Mouse (Mus musculus) midbrain, embryonic 13.5 days (tissue): ENCODE results near the gene Ncapg2. TPM values are rescaled to one million over a fixed set of nuclear protein-coding genes. Genes with fewer than 3 reads are reported as not detected.
A peak's percentile ranks its signal among the peaks of the same experiment; 100 is the strongest.

ENCODE experiments used
- ATAC-seq: fragments of 200-750 bp; cut with Nextera tagmentation; 2 replicates; pipeline ENCODE4 v1.8.0; 2017; ENCODE audit warnings: mild to moderate bottlenecking, moderate TSS enrichment, moderate library complexity
- H3K27ac ChIP-seq: fragments of 300-500 bp; sonication (generic); 2 replicates; pipeline ENCODE4 v1.5.1; 2015; ENCODE audit warnings: inconsistent platforms, mild to moderate bottlenecking, moderate library complexity
- H3K27me3 ChIP-seq: fragments of 300-500 bp; sonication (generic); 2 replicates; pipeline ENCODE4 v1.6.1; 2015; ENCODE audit warnings: mild to moderate bottlenecking, inconsistent platforms
- H3K36me3 ChIP-seq: fragments of 300-500 bp; sonication (generic); 2 replicates; pipeline ENCODE4 v1.6.1; 2015; ENCODE audit warnings: mild to moderate bottlenecking, inconsistent platforms
- H3K4me1 ChIP-seq: fragments of 300-500 bp; sonication (generic); replicated peaks from 2 replicates; pipeline ENCODE4 v1.6.1; 2015; ENCODE audit warnings: inconsistent platforms
- H3K4me2 ChIP-seq: fragments of 300-500 bp; sonication (generic); replicated peaks from 2 replicates; pipeline ENCODE4 v1.6.1; 2015; ENCODE audit warnings: moderate library complexity, mild to moderate bottlenecking, inconsistent platforms
- H3K4me3 ChIP-seq: fragments of 300-500 bp; sonication (generic); replicated peaks from 2 replicates; pipeline ENCODE4 v1.5.1; 2015; ENCODE audit warnings: mild to moderate bottlenecking, inconsistent platforms
- H3K9ac ChIP-seq: fragments of 300-500 bp; sonication (generic); replicated peaks from 2 replicates; pipeline ENCODE4 v1.6.1; 2015; ENCODE audit warnings: mild to moderate bottlenecking, inconsistent platforms
- H3K9me3 ChIP-seq: fragments of 300-500 bp; sonication (generic); 2 replicates; pipeline ENCODE4 v1.6.1; 2016; ENCODE audit warnings: mild to moderate bottlenecking, inconsistent platforms
- WGBS: fragments of 180-500 bp; shearing (Covaris S2); methylation state at CpG from one replicate; pipeline ENCODE4 v1.1.7; 2015; 5-methylcytosine and 5-hydroxymethylcytosine counted together
- polyA plus RNA-seq: library from polyadenylated mRNA; unstranded; fragments of >200 nt; fragmentation: Nextera tagmentation; extraction: Ambion mirVana; gene quantifications from 2 replicates; pipeline ENCODE4 v1.2.1, GENCODE M21; 2015

Ncapg2 gene
- polyA plus RNA-seq, 1 experiment from 2014 or later = 13.7 TPM

- Histone ChIP-seq H3K9ac (no peak overlapping the region), H3K4me2 (no peak overlapping the region), H3K4me3 (no peak overlapping the region), H3K36me3 (peaks cover 20% of the 10 kb centered on the region), H3K27ac (no peak overlapping the region), H3K27me3 (no peaks in the 10 kb centered on the region), H3K4me1 (no peaks in the 10 kb centered on the region), H3K9me3 (no peaks in the 10 kb centered on the region)
- WGBS = 95% methylated on average over 6 of the region's 6 CpGs
- ATAC-seq = no peak
Observed at GRCm38 (mm10) chr12:116460379-116461065, 55.3 kb downstream of the Ncapg2 start.

- Histone ChIP-seq H3K36me3 (0 out of 2 replicates have a peak, but pooled peaks cover 3% of the 10 kb centered on the region), H3K9me3 (no peaks in the 10 kb centered on the region), H3K4me2 (no peak overlapping the region), H3K4me3 (no peak overlapping the region), H3K27ac (no peak overlapping the region), H3K27me3 (no peaks in the 10 kb centered on the region), H3K9ac (no peak overlapping the region), H3K4me1 (no peaks in the 10 kb centered on the region)
- ATAC-seq = no peak
- 88% methylated on average over 5 of the region's 5 CpGs for WGBS
Observed at GRCm38 (mm10) chr12:116467030-116467429, 61.8 kb downstream of the Ncapg2 start.

- Histone ChIP-seq H3K4me2 (no peak overlapping the region), H3K27ac (no peak overlapping the region), H3K27me3 (no peaks in the 10 kb centered on the region), H3K9ac (no peak overlapping the region), H3K4me1 (no peaks in the 10 kb centered on the region), H3K36me3 (0 out of 2 replicates have a peak, but pooled peaks cover 3% of the 10 kb centered on the region), H3K9me3 (no peaks in the 10 kb centered on the region), H3K4me3 (no peak overlapping the region)
- 94% methylated on average over 1 of the region's 1 CpGs for WGBS
- no peak for ATAC-seq
Observed at GRCm38 (mm10) chr12:116468348-116468747, 63.1 kb downstream of the Ncapg2 start.

GRCm38 (mm10) chr12:116469096-116469495, 63.9 kb downstream of the Ncapg2 start:
- no peak overlapping the region for H3K9ac ChIP-seq
- no peaks in the 10 kb centered on the region for H3K9me3 ChIP-seq
- H3K4me3 ChIP-seq = no peak overlapping the region
- ATAC-seq = no peak
- no peaks in the 10 kb centered on the region for H3K36me3 ChIP-seq
- no peak overlapping the region for H3K27ac ChIP-seq
- H3K4me1 ChIP-seq = no peaks in the 10 kb centered on the region
- 85% methylated on average over 3 of the region's 3 CpGs for WGBS
- H3K4me2 ChIP-seq = no peak overlapping the region
- H3K27me3 ChIP-seq = no peaks in the 10 kb centered on the region

- Histone ChIP-seq H3K27me3 (no peaks in the 10 kb centered on the region), H3K4me1 (no peaks in the 10 kb centered on the region), H3K27ac (no peak overlapping the region), H3K36me3 (no peaks in the 10 kb centered on the region), H3K9me3 (no peaks in the 10 kb centered on the region), H3K4me2 (no peak overlapping the region), H3K4me3 (no peak overlapping the region), H3K9ac (no peak overlapping the region)
- ATAC-seq = no peak
- 83% methylated on average over 2 of the region's 2 CpGs for WGBS
Observed at GRCm38 (mm10) chr12:116473264-116473663, 68.1 kb downstream of the Ncapg2 start.

GRCm38 (mm10) chr12:116473761-116474160, 68.6 kb downstream of the Ncapg2 start:
- Histone ChIP-seq H3K27me3 (no peaks in the 10 kb centered on the region), H3K4me3 (no peak overlapping the region), H3K36me3 (no peaks in the 10 kb centered on the region), H3K27ac (no peak overlapping the region), H3K4me2 (no peak overlapping the region), H3K4me1 (no peaks in the 10 kb centered on the region), H3K9me3 (no peaks in the 10 kb centered on the region), H3K9ac (no peak overlapping the region)
- ATAC-seq = no peak

- Histone ChIP-seq H3K4me1 (no peaks in the 10 kb centered on the region), H3K9me3 (no peaks in the 10 kb centered on the region), H3K4me3 (no peak overlapping the region), H3K36me3 (no peaks in the 10 kb centered on the region), H3K4me2 (no peak overlapping the region), H3K27me3 (no peaks in the 10 kb centered on the region), H3K9ac (no peak overlapping the region), H3K27ac (no peak overlapping the region)
- 84% methylated on average over 3 of the region's 3 CpGs for WGBS
- no peak for ATAC-seq
Observed at GRCm38 (mm10) chr12:116474676-116475075, 69.5 kb downstream of the Ncapg2 start.

GRCm38 (mm10) chr12:116478771-116479170, 73.6 kb downstream of the Ncapg2 start:
- H3K36me3 ChIP-seq = no peaks in the 10 kb centered on the region

GRCm38 (mm10) chr12:116481921-116482320, 76.7 kb downstream of the Ncapg2 start:
- Histone ChIP-seq H3K27ac (no peak overlapping the region), H3K4me2 (no peak overlapping the region), H3K9me3 (no peaks in the 10 kb centered on the region), H3K9ac (no peak overlapping the region), H3K4me1 (peaks cover 16% of the 10 kb centered on the region), H3K4me3 (no peak overlapping the region), H3K36me3 (no peaks in the 10 kb centered on the region), H3K27me3 (no peaks in the 10 kb centered on the region)
- no peak for ATAC-seq
- WGBS = 82% methylated on average over 1 of the region's 1 CpGs

More at GRCm38 (mm10) chr12:116478771-116479170, 73.6 kb downstream of the Ncapg2 start:
- Histone ChIP-seq H3K9me3 (no peaks in the 10 kb centered on the region), H3K4me3 (no peak overlapping the region), H3K4me2 (no peak overlapping the region), H3K9ac (no peak overlapping the region), H3K4me1 (no peaks in the 10 kb centered on the region), H3K27me3 (no peaks in the 10 kb centered on the region), H3K27ac (no peak overlapping the region)
- WGBS = 58% methylated on average over 1 of the region's 1 CpGs
- no peak for ATAC-seq

GRCm38 (mm10) chr12:116483581-116483980, 78.4 kb downstream of the Ncapg2 start:
- H3K9ac ChIP-seq = no peak overlapping the region
- peaks cover 12% of the 10 kb centered on the region; the same call in 1 of the 2 replicates for H3K27me3 ChIP-seq
- H3K4me3 ChIP-seq = no peak overlapping the region
- 73% methylated on average over 2 of the region's 2 CpGs for WGBS
- H3K27ac ChIP-seq = no peak overlapping the region
- ATAC-seq = no peak
- no peaks in the 10 kb centered on the region for H3K36me3 ChIP-seq
- no peaks in the 10 kb centered on the region for H3K9me3 ChIP-seq
- no peak overlapping the region for H3K4me2 ChIP-seq
- H3K4me1 ChIP-seq = peaks cover 25% of the 10 kb centered on the region

GRCm38 (mm10) chr12:116484991-116485390, 79.8 kb downstream of the Ncapg2 start:
- 77% methylated on average over 8 of the region's 8 CpGs for whole genome bisulfite sequencing
- Histone ChIP-seq H3K4me2 (peak overlapping the region; percentile 89), H3K4me3 (peak overlapping the region; percentile 74), H3K4me1 (peaks cover 25% of the 10 kb centered on the region), H3K9ac (peak overlapping the region; percentile 84), H3K27ac (peak overlapping the region; percentile 94; the same call in 1 of the 2 replicates), H3K9me3 (no peaks in the 10 kb centered on the region), H3K36me3 (no peaks in the 10 kb centered on the region), H3K27me3 (peaks cover 12% of the 10 kb centered on the region; the same call in 1 of the 2 replicates)
- peak; percentile 21 for ATAC-seq

GRCm38 (mm10) chr12:116485591-116486403, 80.6 kb downstream of the Ncapg2 start, which contains the start of gene Ptprn2:
Gene Ptprn2 (plus strand): TSS chr12:116485720.
- no peaks in the 10 kb centered on the region for H3K9me3 ChIP-seq
- under 1% methylated on average over 79 of the region's 86 CpGs for WGBS
- H3K4me1 ChIP-seq = peaks cover 25% of the 10 kb centered on the region
- H3K9ac ChIP-seq = peak within 1 kb of the TSS; percentile 84
- peak within 1 kb of the TSS; percentile 94 for H3K27ac ChIP-seq
- peak within 1 kb of the TSS; percentile 74 for H3K4me3 ChIP-seq
- H3K36me3 ChIP-seq = no peaks in the 10 kb centered on the region
- peak; percentile 94 for ATAC-seq
- H3K27me3 ChIP-seq = peaks cover 12% of the 10 kb centered on the region; the same call in 1 of the 2 replicates
- H3K4me2 ChIP-seq = peak within 1 kb of the TSS; percentile 89
